Mouse (Mus musculus) heart, embryonic 13.5 days (tissue): Measurements from ENCODE around the gene Ate1. TPM values are rescaled to one million over a fixed set of nuclear protein-coding genes. Genes with fewer than 3 reads are reported as not detected.
"Not testable (repeated sequence)": the region's sequence is repeated elsewhere in the genome, so short reads cannot be mapped to it uniquely, and the experiment has no call there.

Source experiments
- ATAC-seq: fragments of 200-750 bp; cut with Nextera tagmentation; 2 replicates; pipeline ENCODE4 v1.8.0; 2017; ENCODE audit warnings: moderate TSS enrichment; ENCODE audit not compliant: insufficient number of reproducible peaks, low FRiP score, low TSS enrichment; ENCODE audit errors: extremely low read depth
- H3K27ac ChIP-seq: fragments of 300-500 bp; sonication (generic); replicated peaks from 2 replicates; pipeline ENCODE4 v1.5.1; 2015; ENCODE audit warnings: moderate library complexity, mild to moderate bottlenecking, inconsistent platforms
- H3K27me3 ChIP-seq: fragments of 300-500 bp; sonication (generic); replicated peaks from 2 replicates; pipeline ENCODE4 v1.6.1; 2015; ENCODE audit warnings: mild to moderate bottlenecking, inconsistent platforms
- H3K36me3 ChIP-seq: fragments of 300-500 bp; sonication (generic); 2 replicates; pipeline ENCODE4 v1.6.1; 2015; ENCODE audit warnings: mild to moderate bottlenecking, inconsistent platforms
- H3K4me1 ChIP-seq: fragments of 300-500 bp; sonication (generic); 2 replicates; pipeline ENCODE4 v1.6.1; 2015; ENCODE audit warnings: inconsistent platforms
- H3K4me2 ChIP-seq: fragments of 300-500 bp; sonication (generic); 2 replicates; pipeline ENCODE4 v1.6.1; 2015; ENCODE audit warnings: inconsistent platforms, mild to moderate bottlenecking, moderate library complexity
- H3K4me3 ChIP-seq: fragments of 300-500 bp; sonication (generic); 2 replicates; pipeline ENCODE4 v1.5.1; 2015; ENCODE audit warnings: moderate library complexity, mild to moderate bottlenecking, inconsistent platforms
- H3K9ac ChIP-seq: fragments of 300-500 bp; sonication (generic); 2 replicates; pipeline ENCODE4 v1.6.1; 2015; ENCODE audit warnings: inconsistent platforms, mild to moderate bottlenecking, moderate library complexity
- H3K9me3 ChIP-seq: fragments of 300-500 bp; sonication (generic); 2 replicates; pipeline ENCODE4 v1.6.1; 2016; ENCODE audit warnings: inconsistent platforms
- WGBS: fragments of 180-500 bp; shearing (Covaris S2); methylation state at CpG from one replicate; pipeline ENCODE4 v1.1.7; 2015; ENCODE audit warnings: mixed read lengths; 5-methylcytosine and 5-hydroxymethylcytosine counted together
- polyA plus RNA-seq: library from polyadenylated mRNA; unstranded; fragments of >200 nt; fragmentation: Nextera tagmentation; extraction: Ambion mirVana; gene quantifications from 2 replicates; pipeline ENCODE4 v1.2.1, GENCODE M21; 2015

Gene Ate1
- polyA plus RNA-seq, 1 experiment from 2014 or later: 49.6 TPM

DNA sequence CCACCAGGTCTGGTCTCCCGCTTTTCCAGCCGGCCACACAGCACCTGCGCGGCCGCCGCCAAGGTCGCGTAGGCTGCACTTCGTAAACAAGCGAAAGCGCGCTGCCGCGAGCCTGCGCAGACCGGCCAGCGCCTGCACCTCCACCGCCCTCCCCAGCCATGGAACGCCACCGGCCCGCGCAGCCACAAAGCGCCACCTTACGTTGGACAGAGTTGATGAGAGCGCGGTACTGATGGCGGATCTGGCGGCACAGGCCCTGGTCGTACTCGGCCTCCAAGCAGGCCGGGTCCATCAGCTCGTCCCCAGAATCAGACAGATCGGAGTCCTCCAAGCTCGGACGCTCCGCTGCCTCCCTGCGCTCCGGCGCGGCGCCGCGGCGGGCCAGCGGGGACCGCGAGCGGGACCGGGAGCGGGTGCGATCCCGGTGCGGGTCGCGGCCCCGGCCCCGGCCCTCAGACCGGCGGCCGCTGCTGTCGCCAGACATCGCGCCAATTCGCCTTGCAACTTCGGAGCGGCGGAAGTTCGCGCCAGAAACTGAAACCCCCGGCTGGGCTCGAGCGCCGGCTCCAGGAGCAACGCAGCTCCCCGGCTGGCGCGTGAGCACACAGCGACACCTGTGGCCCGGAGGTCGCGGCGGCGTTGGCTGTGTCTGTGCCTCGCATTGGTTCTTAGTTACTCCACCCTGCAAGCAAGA lies 26.8 kb upstream of the Ate1 start:
- peak; percentile 90 for ATAC-seq
- H3K9ac ChIP-seq: peak overlapping the region; percentile 98
- no peaks in the 10 kb centered on the region for H3K9me3 ChIP-seq
- peak overlapping the region; percentile 100 for H3K27ac ChIP-seq
- peaks cover 37% of the 10 kb centered on the region for H3K36me3 ChIP-seq
- H3K4me2 ChIP-seq: peak overlapping the region; percentile 91
- H3K4me3 ChIP-seq: peak overlapping the region; percentile 95
- no peaks in the 10 kb centered on the region for H3K27me3 ChIP-seq
- WGBS: under 1% methylated on average over 84 of the region's 84 CpGs
- H3K4me1 ChIP-seq: peaks cover 23% of the 10 kb centered on the region

GRCm38 (mm10) chr7:130546421-130546790 lies 26.2 kb upstream of the Ate1 start:
- H3K27me3 ChIP-seq: no peaks in the 10 kb centered on the region
- peak overlapping the region; percentile 100 for H3K27ac ChIP-seq
- 2% methylated on average over 7 of the region's 7 CpGs for WGBS
- peaks cover 23% of the 10 kb centered on the region for H3K4me1 ChIP-seq
- peak overlapping the region; percentile 95 for H3K4me3 ChIP-seq
- peak overlapping the region; percentile 91 for H3K4me2 ChIP-seq
- H3K9ac ChIP-seq: peak overlapping the region; percentile 98
- peaks cover 42% of the 10 kb centered on the region for H3K36me3 ChIP-seq
- H3K9me3 ChIP-seq: no peaks in the 10 kb centered on the region
- no peak for ATAC-seq

DNA sequence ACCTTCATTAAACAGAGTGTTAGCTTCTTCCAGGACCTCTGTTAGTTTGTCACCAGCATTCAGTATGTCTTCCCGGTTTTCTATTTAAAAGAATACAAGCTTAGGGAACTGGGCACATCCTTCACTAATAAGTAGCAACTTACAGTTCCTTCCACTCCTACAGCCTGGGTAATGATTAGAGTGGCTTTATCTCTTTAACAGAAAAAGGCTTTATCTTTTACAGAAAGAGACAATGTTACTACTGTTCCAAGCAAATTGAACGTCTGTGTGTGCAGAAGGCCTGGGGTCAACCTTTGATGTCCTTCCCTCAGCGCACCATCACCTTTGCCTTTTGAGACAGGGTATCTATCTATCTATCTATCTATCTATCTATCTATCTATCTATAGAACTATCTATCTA lies 25.7 kb upstream of the Ate1 start:
- ATAC-seq: no peak
- 47% methylated on average over 3 of the region's 3 CpGs for WGBS
- Histone ChIP-seq H3K27ac (peak overlapping the region; percentile 100), H3K9me3 (no peaks in the 10 kb centered on the region), H3K4me1 (peaks cover 23% of the 10 kb centered on the region), H3K4me2 (peak overlapping the region; percentile 91), H3K27me3 (no peaks in the 10 kb centered on the region), H3K36me3 (peaks cover 46% of the 10 kb centered on the region), H3K9ac (peak overlapping the region; percentile 98), H3K4me3 (peak overlapping the region; percentile 95)

DNA sequence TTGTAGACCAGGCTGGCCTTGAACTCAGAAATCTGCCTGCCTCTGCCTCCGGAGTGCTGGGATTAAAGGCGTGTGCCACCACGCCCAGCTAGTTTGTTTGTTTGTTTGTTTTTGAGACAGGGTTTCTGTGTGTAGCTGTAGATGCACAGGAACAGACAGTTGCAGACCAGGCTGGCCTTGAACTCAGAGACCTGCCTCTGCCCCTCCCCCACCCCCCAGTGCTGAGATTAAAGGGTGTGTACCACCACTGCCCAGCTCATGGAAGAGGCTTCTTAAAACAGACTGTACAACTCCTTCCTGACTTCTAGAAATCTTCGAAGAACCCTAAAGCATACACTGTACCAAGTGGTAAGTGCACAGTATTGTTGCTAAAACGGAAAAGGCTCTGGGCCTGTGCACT lies 25.2 kb upstream of the Ate1 start:
- Histone ChIP-seq H3K9me3 (no peaks in the 10 kb centered on the region), H3K27me3 (no peaks in the 10 kb centered on the region), H3K9ac (peak overlapping the region; percentile 98), H3K4me3 (peak overlapping the region; percentile 95), H3K36me3 (peaks cover 49% of the 10 kb centered on the region), H3K27ac (peak overlapping the region; percentile 100), H3K4me1 (peaks cover 23% of the 10 kb centered on the region), H3K4me2 (peak overlapping the region; percentile 91)
- no peak for ATAC-seq
- WGBS: 86% methylated on average over 5 of the region's 5 CpGs

- no peak overlapping the region for H3K4me2 ChIP-seq
- H3K9me3 ChIP-seq: no peaks in the 10 kb centered on the region
- H3K27ac ChIP-seq: no peak overlapping the region
- H3K27me3 ChIP-seq: no peaks in the 10 kb centered on the region
- H3K36me3 ChIP-seq: peaks cover 72% of the 10 kb centered on the region
- H3K4me1 ChIP-seq: peaks cover 35% of the 10 kb centered on the region
- WGBS: 93% methylated on average over 4 of the region's 4 CpGs
- H3K9ac ChIP-seq: no peak overlapping the region
- no peak overlapping the region for H3K4me3 ChIP-seq
- ATAC-seq: no peak
Measured at GRCm38 (mm10) chr7:130543181-130543580, 23.0 kb upstream of the Ate1 start.

DNA sequence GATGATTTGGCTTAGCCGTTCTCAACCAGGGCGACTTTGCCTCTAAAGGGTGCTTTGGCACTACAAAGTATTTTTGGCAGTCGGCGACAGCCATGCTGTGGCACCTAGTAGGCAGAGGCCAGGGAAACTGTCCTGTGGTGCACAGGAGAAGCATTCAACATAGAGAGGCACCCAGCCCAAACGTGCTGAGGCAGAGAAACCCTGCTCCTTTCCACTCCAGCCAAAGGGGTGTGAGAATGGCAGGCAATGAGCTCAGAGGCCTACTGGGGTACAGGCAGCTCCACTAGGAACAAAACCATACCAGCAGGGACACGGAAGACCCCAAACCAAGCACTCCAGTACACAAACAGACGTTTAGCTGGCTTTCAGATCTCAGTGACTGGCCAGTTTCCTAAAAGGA lies 20.0 kb upstream of the Ate1 start:
- WGBS: 79% methylated on average over 7 of the region's 7 CpGs
- Histone ChIP-seq H3K27ac (peak overlapping the region; percentile 39; the same call in 1 of the 2 replicates), H3K9ac (no peak overlapping the region), H3K27me3 (no peaks in the 10 kb centered on the region), H3K9me3 (no peaks in the 10 kb centered on the region), H3K4me3 (no peak overlapping the region), H3K4me2 (no peak overlapping the region), H3K4me1 (peaks cover 23% of the 10 kb centered on the region), H3K36me3 (peaks cover 97% of the 10 kb centered on the region)
- no peak for ATAC-seq

- no peak for ATAC-seq
- 83% methylated on average over 4 of the region's 4 CpGs for WGBS
- no peak overlapping the region for H3K27ac ChIP-seq
- H3K9ac ChIP-seq: no peak overlapping the region
- H3K9me3 ChIP-seq: no peaks in the 10 kb centered on the region
- peaks cover 95% of the 10 kb centered on the region for H3K36me3 ChIP-seq
- H3K4me2 ChIP-seq: no peak overlapping the region
- no peak overlapping the region for H3K4me3 ChIP-seq
- H3K27me3 ChIP-seq: no peaks in the 10 kb centered on the region
- peaks cover 18% of the 10 kb centered on the region for H3K4me1 ChIP-seq
Measured at GRCm38 (mm10) chr7:130537068-130537467, 16.9 kb upstream of the Ate1 start.

- Histone ChIP-seq H3K27me3 (no peaks in the 10 kb centered on the region), H3K4me1 (peaks cover 16% of the 10 kb centered on the region), H3K4me3 (no peak overlapping the region), H3K4me2 (no peak overlapping the region), H3K36me3 (peaks cover 95% of the 10 kb centered on the region), H3K9me3 (no peaks in the 10 kb centered on the region), H3K9ac (no peak overlapping the region), H3K27ac (no peak overlapping the region)
- WGBS: 87% methylated on average over 4 of the region's 4 CpGs
- ATAC-seq: no peak
Measured at GRCm38 (mm10) chr7:130535174-130535573, 15.0 kb upstream of the Ate1 start.

- Histone ChIP-seq H3K4me1 (peaks cover 10% of the 10 kb centered on the region; the same call in 1 of the 2 replicates), H3K4me2 (no peak overlapping the region), H3K4me3 (no peak overlapping the region), H3K27me3 (no peaks in the 10 kb centered on the region), H3K9me3 (no peaks in the 10 kb centered on the region), H3K9ac (peak overlapping the region; percentile 52; the same call in 1 of the 2 replicates), H3K36me3 (peaks cover 93% of the 10 kb centered on the region), H3K27ac (0 out of 2 replicates have a peak overlapping the region, but pooled peaks have one; percentile 24)
- ATAC-seq: peak; percentile 68; the same call in 1 of the 2 replicates
- WGBS: 41% methylated on average over 24 of the region's 25 CpGs
Measured at GRCm38 (mm10) chr7:130533316-130534260, 13.4 kb upstream of the Ate1 start.

- Histone ChIP-seq H3K36me3 (peaks cover 68% of the 10 kb centered on the region), H3K4me1 (peaks cover 12% of the 10 kb centered on the region)
- ATAC-seq, H3K9ac ChIP-seq, H3K9me3 ChIP-seq, H3K4me3 ChIP-seq, H3K27me3 ChIP-seq, H3K4me2 ChIP-seq, H3K27ac ChIP-seq: not testable (repeated sequence)
- 92% methylated on average over 14 of the region's 15 CpGs for WGBS
Measured at GRCm38 (mm10) chr7:130531138-130531537, 11.0 kb upstream of the Ate1 start.

DNA sequence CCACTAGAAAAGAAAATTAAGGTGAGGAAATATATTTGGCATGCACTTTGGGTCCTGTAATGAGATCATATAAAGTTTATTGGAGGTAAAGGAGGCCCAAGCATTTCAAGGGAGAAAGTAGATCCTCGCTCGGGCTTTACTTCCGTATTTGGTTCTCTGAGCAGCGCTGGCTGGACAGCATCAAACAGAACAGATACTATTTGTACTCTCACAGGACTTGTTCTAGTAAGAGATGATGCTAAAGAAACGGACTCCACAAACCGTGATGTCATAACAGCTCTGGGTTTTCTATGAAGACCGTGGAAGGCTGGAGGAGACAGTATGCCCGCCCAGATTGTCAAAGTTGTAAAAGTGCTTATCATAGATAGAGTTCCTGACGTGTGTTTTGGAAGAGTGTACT lies 7.1 kb upstream of the Ate1 start:
- Histone ChIP-seq H3K4me3 (no peak overlapping the region), H3K4me1 (peaks cover 8% of the 10 kb centered on the region), H3K27ac (peak overlapping the region; percentile 37; the same call in 1 of the 2 replicates), H3K27me3 (no peaks in the 10 kb centered on the region), H3K4me2 (no peak overlapping the region), H3K9me3 (no peaks in the 10 kb centered on the region), H3K36me3 (peaks cover 32% of the 10 kb centered on the region), H3K9ac (no peak overlapping the region; the same call in 1 of the 2 replicates)
- WGBS: 59% methylated on average over 9 of the region's 9 CpGs
- ATAC-seq: no peak
